Mouse (Mus musculus): Measurements from ENCODE around the gene Aktip.

GRCm38 (mm10) chr8:91218271-91218670, 18.5 kb upstream of the Aktip start:
- TF ChIP-seq CTCF (conservative IDR thresholded peaks at IDR 0.05; ENCODE audit: low read length) (no peak), NANOG (IDR thresholded peaks at IDR 0.05; ENCODE audit: borderline replicate concordance, low read length) (no peak), POU5F1 (IDR thresholded peaks at IDR 0.05; ENCODE audit: borderline replicate concordance, low read length) (no peak)
